Mouse (Mus musculus): Measurements from ENCODE around the gene Vegfd. TPM values are rescaled to one million over a fixed set of nuclear protein-coding genes. Genes with fewer than 3 reads are reported as not detected.

Gene Vegfd
- total RNA-seq, 2 experiments from 2014 or later, result 1.0 TPM; not detected in 1

DNA sequence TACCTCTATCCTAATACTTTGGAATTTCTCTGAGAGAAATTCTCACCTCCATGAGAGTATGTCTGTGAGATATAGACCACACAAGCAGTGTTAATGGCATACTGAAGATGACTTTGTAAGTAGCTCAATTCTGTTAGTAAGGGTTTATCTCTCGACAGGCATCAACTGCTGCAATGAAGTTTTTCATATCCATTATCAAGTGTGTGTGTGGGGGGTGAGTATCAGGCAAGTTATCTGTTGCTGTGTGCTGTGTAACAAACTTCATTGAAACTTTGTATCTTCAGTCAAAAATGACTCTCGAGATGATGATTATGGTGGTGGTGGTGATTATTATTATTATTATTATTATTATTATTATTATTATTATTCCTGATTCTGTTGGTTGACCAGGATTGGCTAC, 43.6 kb downstream of the Vegfd start:
- ATAC-seq (replicated peaks; ENCODE audit: low FRiP score, low TSS enrichment, poor library complexity, severe bottlenecking), result no peak

DNA sequence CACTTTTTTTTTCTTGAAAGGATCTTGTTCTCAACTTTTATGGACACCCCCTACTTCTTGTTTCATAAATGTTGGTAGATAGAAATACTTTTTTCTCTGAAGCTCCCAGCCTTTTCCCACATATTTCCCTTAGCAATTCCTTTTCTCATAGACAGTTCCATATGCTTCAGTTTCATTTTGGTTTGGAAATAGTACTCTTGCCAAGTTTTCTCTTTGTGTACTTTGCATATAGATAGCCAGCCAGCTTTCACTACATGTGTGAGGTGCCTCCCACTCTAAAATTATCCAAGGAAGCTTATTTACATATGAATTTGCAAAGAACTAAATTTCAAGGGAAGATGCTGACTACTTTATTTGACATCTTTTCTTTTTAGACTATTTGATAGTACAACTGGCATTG, 44.8 kb downstream of the Vegfd start:
- ATAC-seq (replicated peaks; ENCODE audit: low FRiP score, low TSS enrichment, poor library complexity, severe bottlenecking), result no peak

DNA sequence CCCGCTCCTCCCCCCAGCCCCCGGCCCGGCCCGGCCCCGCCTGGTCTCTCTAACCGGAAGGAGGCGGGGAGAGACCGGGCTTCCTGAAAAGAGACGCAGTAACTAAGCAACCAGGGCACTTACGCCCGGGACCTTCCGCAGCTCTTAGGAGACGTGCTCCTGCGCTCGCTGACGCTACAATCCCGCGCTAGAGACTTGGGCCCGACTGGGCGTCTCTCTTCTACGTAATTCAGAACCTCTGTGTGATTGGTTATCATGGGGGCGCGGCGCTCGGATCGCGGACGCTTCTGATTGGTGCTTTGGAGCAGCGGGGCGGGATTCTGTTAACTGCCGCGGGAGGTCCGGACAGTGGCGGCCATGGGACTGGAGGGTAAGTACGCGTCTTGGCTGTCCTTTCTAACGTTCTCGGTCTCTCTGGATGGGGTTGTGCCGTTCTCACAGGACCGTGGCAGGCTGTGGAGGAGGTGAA, 46.3 kb downstream of the Vegfd start, which contains the start of gene Piga:
TSS of gene Piga (plus strand) at position 317 of the 469 bp plus-strand sequence.
- ATAC-seq (replicated peaks; ENCODE audit: low FRiP score, low TSS enrichment, poor library complexity, severe bottlenecking), result peak; percentile 98

DNA sequence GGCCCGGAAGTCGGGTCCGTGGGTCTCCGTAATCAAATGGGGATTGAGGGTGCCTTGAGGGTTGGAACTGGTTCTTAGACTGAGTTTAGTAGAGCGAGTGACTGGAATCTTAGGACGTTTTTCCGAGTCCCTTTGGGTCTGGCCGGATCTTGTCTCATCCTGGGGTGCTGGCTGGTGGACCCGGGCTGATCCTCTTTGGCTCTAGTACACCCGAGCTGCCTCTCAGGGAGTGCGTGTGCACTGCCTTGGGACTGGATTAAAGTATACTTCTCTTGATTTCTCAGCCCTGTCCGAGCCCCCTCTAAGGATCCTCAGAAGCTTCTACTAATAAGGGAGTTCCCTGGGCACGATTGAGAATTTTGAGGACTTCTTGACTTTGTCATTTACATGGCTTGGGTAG, 46.8 kb downstream of the Vegfd start:
- no peak for ATAC-seq (replicated peaks; ENCODE audit: low FRiP score, low TSS enrichment, poor library complexity, severe bottlenecking)

DNA sequence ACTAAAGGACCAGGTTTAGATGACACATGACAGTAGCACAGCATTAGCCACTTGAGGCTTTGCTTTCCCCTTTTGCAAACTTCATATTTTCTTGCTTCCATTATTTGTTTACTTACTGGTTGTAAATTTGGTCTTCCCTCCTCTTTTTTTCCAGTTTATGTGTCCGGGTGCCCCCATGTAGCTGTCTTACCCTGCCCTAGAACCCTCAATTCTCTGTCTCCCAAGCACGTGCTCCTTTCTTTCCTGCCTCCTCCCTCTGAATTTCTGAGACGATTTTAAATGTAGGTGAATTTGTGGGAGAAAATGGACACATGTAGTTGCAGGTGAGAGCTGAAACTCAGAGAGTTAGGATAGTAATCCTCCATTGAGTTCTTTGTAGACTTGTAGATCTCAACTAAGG, 47.3 kb downstream of the Vegfd start:
- no peak for ATAC-seq (replicated peaks; ENCODE audit: low FRiP score, low TSS enrichment, poor library complexity, severe bottlenecking)

DNA sequence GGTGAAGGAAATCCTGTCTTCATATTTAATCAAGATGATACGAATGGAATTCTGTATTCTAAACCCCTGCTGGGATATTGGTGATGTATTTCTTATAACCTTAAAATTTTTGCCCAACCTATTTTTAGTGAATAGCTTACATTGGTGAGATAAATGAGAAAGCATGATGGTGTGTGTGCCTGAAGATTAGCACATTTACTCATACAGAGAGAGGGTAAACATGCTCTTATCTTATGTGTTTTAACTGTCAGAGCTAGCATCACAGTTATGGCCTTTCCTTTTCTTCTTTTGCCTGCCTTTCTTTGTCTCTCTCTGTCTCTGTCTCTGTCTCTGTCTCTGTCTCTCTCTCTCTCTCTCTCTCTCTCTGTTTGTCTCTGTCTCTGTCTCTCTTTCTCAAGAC, 51.6 kb downstream of the Vegfd start:
- ATAC-seq (replicated peaks; ENCODE audit: low FRiP score, low TSS enrichment, poor library complexity, severe bottlenecking), result peak; percentile 95

DNA sequence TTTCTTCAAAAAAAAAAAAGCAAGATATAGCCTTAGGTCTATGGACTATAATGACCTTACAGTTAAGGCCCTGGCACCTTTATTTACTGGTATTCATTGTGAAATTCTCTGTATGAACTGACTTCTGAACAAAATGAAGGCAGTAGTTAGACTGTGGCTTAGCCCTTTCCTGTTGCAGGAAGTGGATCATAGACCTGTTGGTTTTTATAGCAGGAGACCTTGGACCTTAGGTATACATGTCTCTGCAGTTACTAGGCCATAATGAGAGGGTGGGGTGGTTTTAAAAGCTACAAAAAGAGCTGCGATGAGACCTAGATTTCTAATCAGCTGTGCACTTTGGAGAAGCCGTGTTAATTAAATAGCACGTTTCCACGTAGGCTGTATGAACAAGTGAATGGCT, 54.1 kb downstream of the Vegfd start:
- ATAC-seq (replicated peaks; ENCODE audit: low FRiP score, low TSS enrichment, poor library complexity, severe bottlenecking), result no peak

DNA sequence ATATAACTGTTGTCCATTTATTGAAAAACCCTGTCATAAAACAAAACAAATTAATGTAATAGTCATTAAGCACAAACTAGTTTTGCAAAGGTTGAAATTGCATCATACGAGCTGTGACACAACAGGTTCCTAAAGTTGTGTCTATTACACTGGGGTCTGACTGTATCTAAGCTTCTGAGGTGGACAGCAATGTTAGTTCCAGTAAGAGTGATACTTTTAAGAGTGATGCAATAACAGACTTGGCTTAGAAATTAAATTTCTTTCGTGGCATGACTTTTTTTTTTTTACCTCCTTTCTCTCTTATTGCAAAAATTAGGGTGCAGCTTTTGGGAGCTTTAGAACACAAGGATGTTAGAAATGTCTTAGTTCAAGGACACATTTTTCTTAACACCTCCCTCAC, 55.0 kb downstream of the Vegfd start:
- ATAC-seq (replicated peaks; ENCODE audit: low FRiP score, low TSS enrichment, poor library complexity, severe bottlenecking), result no peak

DNA sequence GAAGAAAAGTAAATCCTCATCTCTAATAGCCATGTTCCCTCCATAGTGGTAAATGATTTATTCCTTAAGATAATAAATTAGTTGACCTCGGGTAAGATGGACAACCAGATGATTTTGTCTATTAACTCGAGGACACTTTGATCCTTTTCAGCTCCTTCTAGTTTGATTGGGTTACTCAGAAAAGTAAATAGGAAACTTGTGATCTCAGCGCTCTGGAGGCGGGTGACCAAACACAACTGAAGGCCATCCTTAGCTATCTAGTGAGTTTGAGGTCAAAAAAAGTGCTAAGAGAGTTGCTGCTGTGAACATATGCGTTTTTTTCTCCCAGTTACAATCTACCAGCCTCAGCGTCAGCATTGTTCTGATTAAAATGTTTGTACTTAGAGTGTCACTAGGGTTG, 57.4 kb downstream of the Vegfd start:
- ATAC-seq (replicated peaks; ENCODE audit: low FRiP score, low TSS enrichment, poor library complexity, severe bottlenecking), result no peak

DNA sequence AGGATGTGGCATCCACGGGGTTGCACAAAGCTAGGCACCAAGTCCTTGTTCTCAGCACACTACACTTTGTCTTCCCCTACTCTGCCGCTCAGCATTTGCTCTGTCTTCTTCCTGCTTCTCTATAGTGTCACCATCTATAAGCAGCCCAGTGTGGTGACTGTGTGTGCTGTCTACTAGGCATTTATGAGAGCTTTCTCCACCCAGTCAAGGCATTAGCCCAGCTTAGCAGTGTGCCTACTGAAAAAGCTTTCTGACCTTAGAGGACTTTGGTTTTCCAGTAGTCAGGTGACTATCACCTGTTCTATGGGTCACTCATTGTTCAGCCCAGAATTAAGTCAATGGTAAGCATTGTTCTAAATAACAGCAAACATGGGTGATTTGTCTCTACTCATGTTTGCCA, 58.0 kb downstream of the Vegfd start:
- no peak for ATAC-seq (replicated peaks; ENCODE audit: low FRiP score, low TSS enrichment, poor library complexity, severe bottlenecking)

DNA sequence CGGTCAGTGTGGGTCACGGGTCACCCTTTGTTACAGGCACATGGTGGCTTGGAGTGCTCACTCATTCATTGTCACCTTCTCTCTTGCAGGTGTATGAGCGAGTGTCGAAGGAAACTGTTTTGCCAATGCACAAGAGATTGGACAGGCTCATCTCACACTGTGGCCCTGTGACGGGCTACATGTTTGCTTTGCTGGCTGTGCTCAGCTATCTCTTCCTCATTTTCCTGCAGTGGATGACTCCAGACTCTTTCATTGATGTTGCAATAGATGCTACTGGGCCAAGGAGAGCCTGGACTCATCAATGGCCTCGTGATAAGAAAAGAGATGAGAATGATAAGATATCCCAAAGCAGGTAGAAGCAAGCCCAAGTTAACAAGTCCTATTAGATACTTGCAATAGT, 58.4 kb downstream of the Vegfd start:
- no peak for ATAC-seq (replicated peaks; ENCODE audit: low FRiP score, low TSS enrichment, poor library complexity, severe bottlenecking)

DNA sequence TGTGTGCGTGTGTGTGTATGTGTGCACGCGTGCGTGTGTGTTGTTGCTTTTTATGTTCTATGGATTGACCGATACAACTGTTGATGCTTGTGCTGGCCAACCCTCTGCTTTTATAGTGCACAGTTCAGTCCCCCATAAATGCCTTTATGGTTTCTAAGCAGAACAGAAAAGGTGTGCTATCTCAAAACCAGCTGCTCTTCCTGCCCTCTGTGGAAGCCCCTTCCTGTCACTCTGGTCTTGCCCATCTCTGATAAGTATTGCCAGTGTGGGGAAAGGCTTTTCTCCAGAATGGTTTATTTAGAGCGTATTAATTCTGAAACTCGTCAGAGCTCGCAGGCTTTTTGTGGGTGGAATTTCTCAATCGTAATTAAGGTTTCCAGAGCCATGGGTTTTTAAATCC, 59.5 kb downstream of the Vegfd start:
- peak; percentile 85 for ATAC-seq (replicated peaks; ENCODE audit: low FRiP score, low TSS enrichment, poor library complexity, severe bottlenecking)

DNA sequence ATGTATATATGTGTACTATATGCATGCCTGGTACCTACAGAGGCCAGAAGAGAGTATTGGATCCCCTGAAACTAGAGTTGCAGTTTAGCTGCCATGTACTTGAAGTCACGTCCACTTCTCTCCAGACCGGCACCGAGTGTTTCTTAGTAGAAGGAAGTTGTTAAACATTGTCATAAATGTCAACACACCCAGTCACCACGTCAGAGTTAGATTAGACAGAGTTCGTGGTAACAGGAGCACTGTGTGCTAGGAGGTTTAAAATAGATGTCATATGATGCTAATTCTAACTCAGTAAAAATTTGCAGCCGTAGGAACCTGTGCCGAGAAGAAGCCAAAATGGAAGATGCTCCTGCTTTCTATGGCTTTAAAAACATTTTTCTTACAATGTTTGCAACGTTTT, 63.5 kb downstream of the Vegfd start, which contains the start of gene Asb11:
TSS of gene Asb11 (plus strand) at position 286 of the 400 bp plus-strand sequence.
- ATAC-seq (replicated peaks; ENCODE audit: low FRiP score, low TSS enrichment, poor library complexity, severe bottlenecking), result no peak

DNA sequence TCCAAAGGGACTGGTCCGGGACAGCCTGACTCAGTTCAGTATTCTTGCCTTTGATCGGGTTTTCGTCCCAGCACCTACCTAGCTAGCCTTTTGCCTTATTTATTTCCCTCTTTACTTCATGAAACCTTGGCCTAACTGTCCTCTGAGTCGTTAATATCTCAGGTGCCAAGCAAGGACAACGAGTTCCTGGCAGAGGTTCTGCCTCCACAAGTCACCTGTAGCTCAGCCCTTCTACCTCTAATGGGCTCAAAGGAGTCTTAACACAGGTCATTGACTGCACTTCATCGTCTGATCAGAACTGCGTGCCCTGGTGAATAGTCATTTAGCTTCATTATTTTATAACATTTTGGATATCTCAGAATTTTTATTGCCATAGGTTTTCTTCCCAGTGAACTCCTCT, 66.3 kb downstream of the Vegfd start:
- ATAC-seq (replicated peaks; ENCODE audit: low FRiP score, low TSS enrichment, poor library complexity, severe bottlenecking), result no peak

DNA sequence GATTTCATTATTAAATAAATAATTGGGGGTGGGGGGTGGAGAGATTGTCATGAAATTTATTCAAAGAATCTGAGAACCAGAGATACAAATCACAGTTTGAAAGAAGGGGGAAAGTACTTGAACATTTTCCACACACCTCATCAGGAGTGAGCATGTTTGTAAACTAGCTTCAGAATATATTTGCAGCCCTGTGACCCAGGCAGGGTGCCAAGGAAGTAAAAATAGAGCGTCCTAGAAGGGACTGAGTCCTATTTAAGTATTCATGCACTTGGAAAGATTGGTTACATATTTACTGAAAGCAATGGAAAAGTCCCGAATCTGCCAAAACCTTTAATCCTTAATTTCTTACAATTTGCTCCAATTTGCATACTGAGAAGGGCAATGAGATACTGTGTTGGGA, 67.0 kb downstream of the Vegfd start:
- no peak for ATAC-seq (replicated peaks; ENCODE audit: low FRiP score, low TSS enrichment, poor library complexity, severe bottlenecking)

DNA sequence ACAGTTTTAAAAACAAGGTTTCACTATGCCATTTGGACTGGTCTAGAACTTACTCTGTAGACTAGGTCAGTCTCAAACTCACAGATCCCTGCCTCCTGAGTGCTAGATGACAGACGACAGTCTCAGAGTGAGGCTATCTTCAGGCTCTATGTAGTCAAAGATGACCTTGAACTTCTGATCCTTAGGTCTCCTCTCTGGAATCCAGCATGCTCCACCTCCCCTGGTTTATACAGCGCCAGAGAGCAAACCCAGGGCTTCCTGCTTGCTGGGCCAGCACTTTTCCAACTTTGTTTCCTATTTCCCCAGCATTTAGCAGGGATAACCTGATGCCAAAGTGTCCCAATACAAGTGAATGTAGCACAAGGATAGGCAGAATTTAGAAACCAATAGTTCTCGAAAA, 67.5 kb downstream of the Vegfd start:
- no peak for ATAC-seq (replicated peaks; ENCODE audit: low FRiP score, low TSS enrichment, poor library complexity, severe bottlenecking)

DNA sequence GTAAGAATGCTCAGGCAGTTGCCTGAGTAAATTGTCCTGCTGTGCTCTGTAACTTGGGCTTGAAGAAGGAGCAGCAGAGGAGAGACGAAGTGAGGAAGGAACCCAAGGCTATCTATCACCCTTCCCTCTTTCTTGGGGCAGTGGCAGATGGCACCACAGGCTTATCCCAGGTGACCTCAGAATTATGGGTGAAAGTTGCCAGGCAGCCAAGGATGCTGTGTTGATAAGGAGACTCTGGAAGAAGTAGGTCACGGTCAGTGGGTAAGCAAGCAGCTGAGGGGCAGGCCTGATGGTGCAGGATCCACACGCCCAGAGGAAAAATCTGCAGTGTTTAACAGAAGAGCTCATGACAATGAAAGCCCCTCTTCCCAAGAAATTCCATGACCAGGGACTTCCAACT, 68.1 kb downstream of the Vegfd start:
- peak; percentile 47; the same call in 1 of the 2 replicates for ATAC-seq (replicated peaks; ENCODE audit: low FRiP score, low TSS enrichment, poor library complexity, severe bottlenecking)

DNA sequence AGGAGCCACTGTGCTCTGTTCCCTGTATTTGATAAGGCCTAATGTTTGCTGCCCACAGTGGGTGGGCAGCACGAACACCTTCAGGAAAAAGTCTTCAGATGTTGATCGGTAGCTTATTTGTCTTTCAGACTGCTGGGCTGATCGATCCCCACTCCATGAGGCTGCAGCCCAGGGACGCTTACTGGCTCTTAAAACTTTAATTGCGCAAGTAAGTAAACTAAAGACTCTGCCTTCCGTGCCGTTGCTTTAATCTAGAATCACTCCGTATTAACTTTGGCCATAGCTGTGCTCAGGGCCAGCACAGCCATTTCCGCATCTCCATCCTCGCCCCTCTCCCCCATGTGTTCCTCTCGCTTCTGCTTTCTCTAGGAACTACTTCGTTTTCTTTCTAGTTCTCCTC, 72.4 kb downstream of the Vegfd start:
- ATAC-seq (replicated peaks; ENCODE audit: low FRiP score, low TSS enrichment, poor library complexity, severe bottlenecking), result no peak

DNA sequence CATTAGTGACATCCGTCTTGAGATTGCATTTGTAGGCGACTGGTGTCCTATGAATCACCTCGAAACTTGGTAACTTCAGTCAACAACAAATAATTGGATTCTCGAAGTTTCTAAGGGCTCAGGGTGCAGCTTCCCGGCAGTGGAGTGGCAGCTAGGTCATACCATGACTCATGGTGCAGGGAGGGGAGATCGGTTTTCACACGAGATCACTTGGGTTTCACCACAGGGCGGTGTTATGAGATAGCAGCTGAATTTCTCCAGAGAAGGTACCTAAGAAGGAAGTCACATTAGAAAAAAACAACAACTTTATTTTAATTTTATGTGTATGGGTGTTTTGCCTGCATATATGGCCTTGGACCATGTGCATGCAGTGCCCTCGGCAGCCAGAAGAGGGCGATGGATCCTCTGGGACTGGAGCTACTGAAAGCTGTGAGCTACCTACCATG, 73.0 kb downstream of the Vegfd start:
- no peak for ATAC-seq (replicated peaks; ENCODE audit: low FRiP score, low TSS enrichment, poor library complexity, severe bottlenecking)

DNA sequence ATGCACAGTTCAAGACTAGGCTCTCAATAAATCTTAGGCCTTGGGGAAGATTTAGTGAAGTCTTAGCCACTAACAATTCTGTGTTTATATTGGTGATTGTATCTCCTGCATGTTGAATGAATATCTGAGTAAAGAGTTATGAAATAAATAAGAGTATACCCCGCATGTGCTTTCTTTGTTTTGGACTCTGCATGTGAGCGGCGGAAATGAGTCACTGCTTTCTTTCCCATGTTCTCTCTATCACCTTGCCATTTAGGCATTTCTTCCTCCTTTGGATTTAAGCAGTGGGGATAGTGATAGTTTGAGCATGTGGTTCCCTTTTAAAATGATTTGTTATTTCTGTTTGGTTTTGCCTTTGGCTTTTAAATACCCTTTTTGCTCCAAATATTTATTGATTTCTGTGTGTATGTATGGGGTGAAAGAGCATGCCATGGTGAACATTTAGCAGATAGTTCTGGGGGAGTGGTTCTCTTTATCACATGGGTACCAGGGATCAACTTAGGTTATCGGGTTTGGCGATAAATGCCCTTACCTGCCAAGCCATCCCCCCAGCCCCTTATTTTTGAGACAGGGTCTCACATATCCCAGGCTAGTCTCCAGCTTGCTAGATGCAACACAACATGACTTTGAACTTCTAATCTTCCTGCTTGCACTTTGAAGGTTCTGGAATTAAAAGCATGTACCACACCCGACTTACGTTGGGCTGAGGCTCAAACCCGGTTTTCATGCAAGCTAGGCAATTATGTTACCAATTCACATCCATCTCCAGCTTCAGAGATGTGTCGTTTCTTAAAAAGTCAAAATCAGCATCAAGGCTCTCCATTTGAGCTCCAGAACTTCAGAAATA, 73.9 kb downstream of the Vegfd start:
- ATAC-seq (replicated peaks; ENCODE audit: low FRiP score, low TSS enrichment, poor library complexity, severe bottlenecking), result no peak

DNA sequence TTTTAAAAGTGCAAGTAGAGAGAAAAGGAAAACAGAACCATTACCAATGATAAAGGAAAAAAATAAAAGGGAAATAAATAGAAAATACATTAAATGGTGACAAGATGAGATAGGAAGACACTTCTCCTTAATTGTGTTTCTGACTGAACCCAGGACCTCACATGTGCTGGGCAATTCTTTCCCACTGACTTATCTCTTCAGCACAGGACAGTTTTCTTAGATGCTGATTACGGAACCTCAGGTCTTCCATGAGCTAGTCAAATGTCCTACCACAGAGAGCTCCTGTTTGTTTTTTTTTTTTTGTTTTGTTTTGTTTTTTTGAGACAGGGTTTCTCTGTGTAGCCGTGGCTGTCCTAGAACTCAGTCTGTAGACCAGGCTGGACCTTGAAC, 74.5 kb downstream of the Vegfd start:
- ATAC-seq (replicated peaks; ENCODE audit: low FRiP score, low TSS enrichment, poor library complexity, severe bottlenecking), result peak; percentile 93
